Mouse (Mus musculus) layer of hippocampus, postnatal 14 days (tissue): ENCODE measurements around the gene Mis18a. TPM values are rescaled to one million over a fixed set of nuclear protein-coding genes. Genes with fewer than 3 reads are reported as not detected.

Source experiments
- total RNA-seq, 2 experiments: library from RNA; stranded (reverse); gene quantifications; 2 replicates each; pipeline ENCODE4 v1.2.3; 2021

The Mis18a gene
- total RNA-seq, 2 experiments from 2014 or later, result 7.9 to 9.2 TPM

Other genes starting within 250 kb of the Mis18a start
- 1 to 10 TPM in 1 of 2 experiments, under 1 TPM in 1; 0.67 to 1.1 TPM for gene Mrap, start 10.8 kb upstream of the Mis18a start, total RNA-seq
- 10 to 100 TPM; 13.2 to 15.7 TPM for gene Urb1, start 83.0 kb upstream of the Mis18a start, total RNA-seq
- gene Eva1c, start 99.3 kb upstream of the Mis18a start, total RNA-seq, result 1 to 10 TPM in 1 of 2 experiments, under 1 TPM in 1; 0.74 to 1.5 TPM
- gene Cfap298, start 207.7 kb upstream of the Mis18a start, total RNA-seq, result 10 to 100 TPM; 39.9 to 44.5 TPM